Mouse (Mus musculus) kidney, postnatal 36 days (tissue): ENCODE results near the gene Stpg4.
A peak's percentile ranks its signal among the peaks of the same experiment; 100 is the strongest.

Source experiments
- DNase-seq, 2 experiments: peaks; one replicate each; pipeline ENCODE4 v3.0.0; 2021 to 2022; ENCODE audit warnings: mixed read lengths in 2 of 2

Stpg4 gene

DNA sequence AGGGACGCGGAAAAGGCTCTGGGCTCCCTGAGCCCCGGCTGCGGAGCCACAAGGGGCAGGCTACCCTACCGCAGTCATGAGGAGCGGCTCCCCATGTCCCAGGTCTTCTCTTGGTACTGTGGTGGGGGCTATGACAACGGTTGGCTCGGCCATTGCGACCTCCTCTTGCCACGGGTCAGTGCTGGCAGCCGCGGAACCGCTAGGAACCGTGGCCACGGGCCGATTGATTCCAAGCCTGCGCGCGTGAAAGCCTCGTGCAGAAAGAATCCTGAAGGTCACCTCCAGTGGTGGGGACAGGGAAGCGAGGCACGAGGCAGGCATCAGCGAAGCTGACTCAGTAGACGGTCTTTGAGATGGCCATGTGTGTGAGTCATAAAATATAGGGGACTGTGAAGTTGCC lies at the start of gene Stpg4:
Gene Stpg4 (minus strand): TSS at position 231 of the 400 bp plus-strand sequence.
- peak in 1 of 2 experiments; percentile 10 for DNase-seq

DNA sequence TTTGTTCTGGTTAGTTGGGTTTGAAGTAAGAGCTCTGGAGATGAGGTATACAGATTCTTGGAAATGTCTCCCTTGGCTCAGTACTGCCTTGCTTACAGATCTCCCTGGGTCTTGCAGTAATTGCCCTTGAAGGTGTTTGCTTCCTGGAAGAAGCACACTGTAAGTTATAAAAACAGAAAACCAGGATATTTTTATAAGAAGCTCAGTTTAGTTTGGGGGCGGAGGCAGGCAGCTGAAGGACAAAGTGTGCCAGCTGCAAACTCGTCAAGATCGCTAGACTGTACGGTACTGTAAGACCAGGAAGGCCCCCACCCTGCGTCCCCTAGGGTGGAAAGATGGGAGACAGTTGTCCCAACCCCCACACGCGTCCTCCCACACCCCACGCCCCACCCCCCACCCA lies 47.8 kb upstream of the Stpg4 start:
- DNase-seq, result no peak

GRCm38 (mm10) chr17:87474501-87474795 lies 46.9 kb upstream of the Stpg4 start:
- no peak for DNase-seq

DNA sequence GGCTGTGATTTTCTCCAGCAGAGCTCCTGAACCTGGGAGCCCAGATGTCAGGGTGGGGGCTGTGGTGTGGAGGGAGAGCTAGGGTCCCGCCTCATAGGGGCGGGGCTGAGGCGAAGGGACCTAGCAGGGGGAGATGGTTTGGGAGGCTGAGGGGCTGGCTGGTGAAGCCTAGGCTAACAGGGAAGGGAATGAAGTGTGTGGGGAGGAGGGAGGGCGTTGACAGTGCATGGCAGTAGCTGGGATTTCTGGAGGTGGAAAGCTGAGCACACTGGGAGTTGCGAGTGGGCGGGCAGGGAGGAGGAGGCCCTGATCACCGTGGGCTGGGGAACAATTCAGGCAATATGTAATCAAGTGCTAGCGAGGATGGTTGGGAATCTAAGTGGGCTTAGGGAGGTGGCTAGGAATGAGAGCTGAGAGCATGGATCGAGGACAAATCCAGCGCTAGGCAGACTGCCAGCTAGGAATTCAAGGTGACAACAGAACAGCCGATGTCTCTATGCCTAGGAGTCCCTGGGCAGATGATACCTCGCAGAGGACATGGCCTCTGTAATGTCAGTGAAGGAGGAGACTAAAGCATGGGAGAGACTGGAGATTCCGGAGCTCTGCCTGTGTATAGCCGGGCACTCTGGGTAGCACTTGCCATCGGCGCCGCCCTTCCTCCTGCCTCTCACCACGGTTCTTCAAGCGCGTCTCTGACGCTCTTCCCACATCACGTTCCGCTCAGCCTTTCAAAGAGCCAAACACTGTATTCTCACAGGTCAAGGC lies 46.4 kb upstream of the Stpg4 start:
- DNase-seq, result peak; percentile 26 to 53

DNA sequence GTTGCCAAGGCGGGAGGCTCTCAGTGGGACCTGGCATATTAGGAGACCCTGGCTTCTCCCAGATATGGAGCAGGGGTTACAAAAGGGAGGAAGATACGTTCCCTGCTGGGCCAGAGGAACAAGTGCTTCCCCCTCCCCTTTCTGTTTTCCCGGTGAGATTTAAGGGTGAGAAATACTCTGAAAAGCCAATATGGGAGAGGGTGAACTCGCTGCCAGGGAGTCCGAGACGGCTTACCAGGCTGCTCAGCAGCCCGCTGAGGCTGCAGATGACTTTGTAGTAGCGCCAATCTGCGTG lies 45.8 kb upstream of the Stpg4 start:
- DNase-seq, result no peak

DNA sequence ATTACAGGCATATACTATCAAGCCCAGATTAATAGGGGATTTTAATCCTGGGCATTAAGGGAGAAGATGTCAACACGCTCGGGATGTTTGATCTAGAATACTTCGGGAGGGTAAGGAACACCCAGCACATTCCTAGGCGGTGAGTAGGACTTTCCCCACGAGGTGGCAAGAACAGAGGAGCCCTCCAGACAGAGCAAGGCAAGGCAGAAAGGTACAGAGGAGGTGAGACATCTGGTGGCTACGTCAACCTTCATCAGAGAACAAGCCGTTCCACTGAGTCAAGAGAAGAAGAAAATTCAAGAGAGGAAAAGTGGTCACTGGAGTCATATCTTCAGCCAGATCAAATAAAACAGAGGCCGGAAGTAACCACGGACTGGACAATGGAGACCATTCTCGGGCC lies 45.3 kb upstream of the Stpg4 start:
- DNase-seq, result no peak

- DNase-seq, result no peak
These were observed 44.1 kb upstream of the Stpg4 start for GRCm38 (mm10) chr17:87471661-87472060.

GRCm38 (mm10) chr17:87470797-87471196 lies 43.3 kb upstream of the Stpg4 start:
- DNase-seq, result no peak

DNA sequence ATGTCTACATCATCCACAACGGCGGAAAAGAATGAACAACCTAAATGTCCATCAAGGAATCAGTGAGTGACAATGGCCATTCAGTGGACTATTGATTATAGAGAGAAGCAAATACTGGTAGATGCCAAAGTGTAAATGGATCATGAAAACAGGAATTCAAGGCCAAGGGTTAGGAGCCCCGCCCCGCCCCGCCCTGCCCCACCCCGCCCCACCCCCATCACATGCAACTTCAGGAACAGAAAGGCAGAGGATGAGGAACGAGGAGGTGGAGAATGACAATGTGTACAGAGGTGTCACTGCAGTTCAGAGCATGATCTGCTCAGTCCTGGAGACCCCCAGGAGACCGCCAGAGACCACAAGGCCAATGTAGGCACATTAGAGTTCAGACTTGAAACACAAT lies 42.7 kb upstream of the Stpg4 start:
- DNase-seq, result no peak

GRCm38 (mm10) chr17:87469428-87469827 lies 41.9 kb upstream of the Stpg4 start:
- DNase-seq, result no peak

DNA sequence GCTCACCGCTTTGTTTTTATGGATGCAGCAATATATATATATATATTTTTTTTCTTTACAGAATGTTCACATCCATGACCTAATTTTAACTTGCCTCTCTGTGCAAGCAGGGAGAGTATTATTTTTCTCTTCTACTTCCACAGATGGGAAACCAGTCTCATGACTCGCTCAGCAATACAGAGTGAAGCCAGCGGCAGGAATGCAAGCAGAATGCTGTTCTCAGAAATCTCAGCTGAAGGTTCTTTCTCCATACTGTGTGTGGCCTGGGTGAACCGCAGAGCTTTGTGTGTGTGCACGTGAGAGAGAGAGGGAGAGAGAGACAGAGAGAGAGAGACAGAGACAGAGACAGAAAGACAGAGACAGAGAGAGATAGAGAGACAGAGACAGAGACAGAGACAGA lies 41.1 kb upstream of the Stpg4 start:
- no peak for DNase-seq

GRCm38 (mm10) chr17:87461499-87461896 lies 34.0 kb upstream of the Stpg4 start:
- no peak for DNase-seq

DNA sequence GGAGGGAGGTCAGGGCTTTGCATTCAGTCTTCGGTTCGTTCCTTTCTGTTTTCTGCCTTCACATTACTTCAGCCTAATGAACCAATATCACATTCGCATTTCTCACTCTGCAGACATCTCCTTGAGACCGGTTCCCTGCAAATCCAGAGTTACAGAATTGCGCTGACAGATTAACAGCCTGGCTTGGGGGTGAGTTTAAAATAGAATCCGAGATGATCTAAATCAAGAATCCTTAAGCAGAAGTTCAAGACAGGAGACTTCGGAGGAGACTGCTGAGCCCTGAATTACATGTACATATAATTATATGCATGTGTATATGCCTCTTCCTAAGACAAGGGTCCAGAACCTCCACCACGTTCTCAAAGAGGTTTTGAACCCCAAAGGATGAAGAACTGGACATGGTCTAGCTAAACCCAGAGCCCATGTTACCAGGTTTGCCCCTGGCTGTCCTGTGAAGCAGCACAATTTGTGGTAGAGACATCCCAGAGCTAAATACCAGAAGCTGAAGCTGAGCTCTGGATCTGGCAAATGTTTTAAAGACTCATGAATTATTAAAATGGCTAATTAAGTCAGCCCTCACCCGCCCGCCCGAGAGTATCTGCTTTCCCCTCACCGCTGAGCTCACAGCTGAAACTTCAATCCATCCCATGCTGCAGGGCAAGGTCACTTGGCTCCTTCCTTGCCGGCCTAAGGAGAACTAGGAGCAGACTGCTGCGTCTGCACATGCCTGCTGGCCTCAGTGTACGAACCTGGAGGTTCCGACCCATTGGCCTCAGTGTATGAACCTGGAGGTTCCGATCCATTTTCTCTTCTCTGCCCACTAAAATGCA lies 33.3 kb upstream of the Stpg4 start:
- peak; percentile 44 to 50 for DNase-seq

GRCm38 (mm10) chr17:87459750-87460668 lies 32.5 kb upstream of the Stpg4 start:
- DNase-seq, result peak in 1 of 2 experiments; percentile 21

DNA sequence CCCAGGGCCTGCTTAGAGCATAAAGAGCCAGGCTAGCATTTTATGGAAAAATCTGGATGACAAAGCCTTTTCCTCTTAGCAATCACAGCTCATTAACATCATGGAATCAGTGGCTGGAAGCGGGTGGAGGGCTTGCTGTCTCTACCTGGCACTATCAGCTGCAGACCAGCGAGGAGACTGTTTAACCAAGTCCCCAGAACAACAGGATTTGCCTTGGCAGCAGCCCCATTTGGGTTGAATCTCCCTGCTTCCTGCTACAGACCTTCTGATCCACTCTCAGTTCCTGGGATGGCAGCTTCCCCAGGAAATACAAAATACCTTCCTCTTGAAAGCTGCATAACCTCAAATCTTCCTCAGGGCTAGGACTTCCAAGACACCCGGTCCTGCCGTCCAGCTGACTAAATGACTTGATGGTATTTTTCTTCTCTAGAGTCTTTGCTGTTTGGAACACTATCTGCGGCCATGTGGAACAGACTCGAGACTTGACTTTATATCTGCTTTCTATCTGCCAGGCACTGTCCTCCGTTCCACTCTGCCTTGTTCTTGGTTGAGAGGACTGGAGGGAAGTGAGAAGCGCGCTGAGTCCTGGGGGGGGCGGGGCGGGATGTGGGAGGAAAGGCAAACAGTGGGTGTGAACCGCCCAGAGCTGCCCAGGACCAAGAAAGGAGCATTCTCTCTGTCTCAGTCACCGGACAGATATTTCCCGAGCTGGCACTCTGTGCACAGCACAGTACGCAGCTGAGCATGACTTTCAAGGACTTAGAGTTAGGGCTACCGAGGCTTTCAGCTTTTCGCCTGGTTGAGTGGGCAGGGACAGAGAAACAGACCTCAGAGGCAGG lies 31.6 kb upstream of the Stpg4 start:
- DNase-seq, result peak; percentile 60 to 67

DNA sequence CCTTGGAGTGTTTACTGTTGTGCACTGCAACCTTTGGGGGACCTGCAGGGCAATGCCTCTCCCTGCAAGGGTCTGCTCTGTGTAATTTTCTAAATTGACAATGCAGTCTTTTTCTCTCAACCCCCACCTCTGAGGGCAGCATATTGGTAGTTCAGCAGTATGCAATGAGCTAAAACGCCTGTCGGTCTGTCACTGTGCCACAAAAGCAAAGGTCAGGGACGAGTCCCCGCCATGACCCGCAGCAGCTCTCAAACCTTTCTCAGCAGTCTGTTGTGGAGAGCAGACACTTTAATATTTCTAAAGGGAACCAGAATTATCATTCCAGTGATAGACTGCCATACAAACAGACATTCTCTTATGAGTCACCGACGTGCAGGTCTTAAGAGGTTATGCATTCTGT lies 30.4 kb upstream of the Stpg4 start:
- peak in 1 of 2 experiments; percentile 39 for DNase-seq

- no peak for DNase-seq
These were observed 26.6 kb upstream of the Stpg4 start for GRCm38 (mm10) chr17:87454121-87454520.

DNA sequence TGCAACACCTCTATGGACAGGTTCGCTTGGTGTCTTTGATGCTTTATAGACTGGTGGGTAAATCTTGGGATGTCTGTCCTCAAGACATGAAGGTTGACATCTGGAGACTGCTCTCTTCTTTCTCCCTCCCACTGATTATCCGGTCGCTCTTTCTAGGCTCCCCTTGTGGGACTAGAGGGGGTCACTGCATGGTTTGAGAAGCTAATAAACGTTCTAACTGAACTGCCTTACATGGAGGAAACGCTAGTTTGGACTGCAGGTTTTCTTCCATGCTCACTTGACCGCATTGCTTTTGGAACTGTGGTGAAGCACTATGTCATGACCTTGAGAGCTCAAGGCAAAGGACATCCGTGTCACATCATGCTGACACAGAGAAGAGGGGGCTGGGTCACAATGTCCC lies 25.8 kb upstream of the Stpg4 start:
- no peak for DNase-seq

- DNase-seq, result no peak
These were observed 21.3 kb upstream of the Stpg4 start for GRCm38 (mm10) chr17:87448881-87449280.

GRCm38 (mm10) chr17:87448339-87448738 lies 20.8 kb upstream of the Stpg4 start:
- DNase-seq, result no peak

- no peak for DNase-seq
These were observed 20.2 kb upstream of the Stpg4 start for GRCm38 (mm10) chr17:87447612-87448200.
